Mouse (Mus musculus): ENCODE results near the gene Psd.
A peak's percentile ranks its signal among the peaks of the same experiment; 100 is the strongest.

Psd gene

GRCm38 (mm10) chr19:46338942-46339286, 12.0 kb upstream of the Psd start:
- DNase-seq (ENCODE audit: low spot score) = no peak

- peak; percentile 94 for DNase-seq (ENCODE audit: low spot score)
These were observed 11.5 kb upstream of the Psd start, which contains the start of gene Cuedc2 for GRCm38 (mm10) chr19:46338331-46338936. Cuedc2 (minus strand) TSS chr19:46338702.

- no peak for DNase-seq (ENCODE audit: low spot score)
These were observed 10.9 kb upstream of the Psd start for GRCm38 (mm10) chr19:46337719-46338330.

GRCm38 (mm10) chr19:46333906-46334305, 7.0 kb upstream of the Psd start:
- no peak for DNase-seq (ENCODE audit: low spot score)

- no peak for DNase-seq (ENCODE audit: low spot score)
These were observed 5.9 kb upstream of the Psd start for GRCm38 (mm10) chr19:46332721-46333339.

- no peak for DNase-seq (ENCODE audit: low spot score)
These were observed 5.0 kb upstream of the Psd start for GRCm38 (mm10) chr19:46331936-46332335.

GRCm38 (mm10) chr19:46331326-46331725, 4.4 kb upstream of the Psd start:
- DNase-seq (ENCODE audit: low spot score) = no peak

- no peak for DNase-seq (ENCODE audit: low spot score)
These were observed 3.7 kb upstream of the Psd start for GRCm38 (mm10) chr19:46330696-46331095.

- DNase-seq (ENCODE audit: low spot score) = no peak
These were observed 3.0 kb upstream of the Psd start for GRCm38 (mm10) chr19:46329951-46330350.

- DNase-seq (ENCODE audit: low spot score) = no peak
These were observed 2.2 kb upstream of the Psd start for GRCm38 (mm10) chr19:46329031-46329641.

GRCm38 (mm10) chr19:46328081-46329030, 1.4 kb upstream of the Psd start, which contains the start of gene Fbxl15:
Fbxl15 (plus strand) TSS chr19:46328184.
- peak; percentile 93 for DNase-seq (ENCODE audit: low spot score)

- no peak for DNase-seq (ENCODE audit: low spot score)
These were observed 642 bp upstream of the Psd start for GRCm38 (mm10) chr19:46327531-46328064.

GRCm38 (mm10) chr19:46326019-46326755, 769 bp downstream of the Psd start:
- DNase-seq (ENCODE audit: low spot score) = no peak

GRCm38 (mm10) chr19:46324918-46325317, 2.0 kb downstream of the Psd start:
- DNase-seq (ENCODE audit: low spot score) = no peak

GRCm38 (mm10) chr19:46324366-46324765, 2.6 kb downstream of the Psd start:
- DNase-seq (ENCODE audit: low spot score) = no peak

- no peak for DNase-seq (ENCODE audit: low spot score)
These were observed 3.2 kb downstream of the Psd start for GRCm38 (mm10) chr19:46323716-46324115.

- no peak for DNase-seq (ENCODE audit: low spot score)
These were observed 3.9 kb downstream of the Psd start for GRCm38 (mm10) chr19:46322996-46323572.

GRCm38 (mm10) chr19:46322144-46322995, 4.6 kb downstream of the Psd start:
- DNase-seq (ENCODE audit: low spot score) = no peak

GRCm38 (mm10) chr19:46321101-46321943, 5.6 kb downstream of the Psd start:
- DNase-seq (ENCODE audit: low spot score) = no peak
